Mouse (Mus musculus) embryonic fibroblast, embryonic 13.5 days (primary cell): ENCODE data around the gene Acer2.

ENCODE experiments used
- CTCF ChIP-seq: IDR thresholded peaks from 2 replicates; pipeline ENCODE4 v1.5.1; 2011; ENCODE audit warnings: mild to moderate bottlenecking, control low read depth, low read length, moderate library complexity, borderline replicate concordance; ENCODE audit not compliant: insufficient read depth
- POLR2A ChIP-seq: IDR thresholded peaks from 2 replicates; pipeline ENCODE4 v1.6.1; 2011; ENCODE audit warnings: low read depth, mild to moderate bottlenecking, control low read depth, low read length, moderate library complexity

DNA sequence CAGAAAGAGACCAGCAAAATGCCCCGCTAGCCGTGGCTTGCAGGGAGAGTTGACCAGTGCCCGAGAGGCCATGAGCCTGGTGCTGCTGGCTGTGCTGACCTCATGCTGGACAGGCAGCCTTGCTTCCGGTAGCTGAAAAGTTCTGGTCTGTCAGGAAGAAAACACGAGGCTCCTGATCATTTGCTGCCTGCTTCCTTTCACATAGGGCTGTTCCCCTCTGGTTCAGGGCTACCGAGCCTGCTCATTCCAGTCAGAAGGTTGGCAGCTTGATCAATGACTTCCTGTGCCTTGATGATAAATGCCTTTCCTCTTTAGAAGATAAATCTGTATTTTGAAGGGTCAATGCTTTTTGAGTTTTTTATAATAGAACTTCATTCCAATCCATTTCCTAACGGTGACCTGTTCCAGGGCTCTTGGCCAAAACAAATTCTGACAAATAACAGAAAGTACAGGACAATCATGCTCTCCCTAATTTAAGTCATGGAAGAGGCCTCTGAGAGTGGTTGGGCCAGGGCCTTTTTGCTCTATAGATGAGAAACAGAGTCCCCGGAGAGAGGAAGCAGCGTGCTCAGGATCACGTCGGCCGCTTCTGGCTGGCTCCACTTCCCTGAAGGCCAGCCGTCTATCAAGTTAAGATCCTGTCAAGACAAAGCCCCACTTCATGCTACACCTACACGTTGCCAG is 24.7 kb downstream of the Acer2 start:
- TF ChIP-seq CTCF (no peak), POLR2A (no peak)
